Mouse (Mus musculus) stomach, embryonic 14.5 days (tissue): ENCODE data around the gene Ppp1cc. TPM values are rescaled to one million over a fixed set of nuclear protein-coding genes. Genes with fewer than 3 reads are reported as not detected.
"Not testable (repeated sequence)": the region's sequence is repeated elsewhere in the genome, so short reads cannot be mapped to it uniquely, and the experiment has no call there.

Experiments
- ATAC-seq: fragments of 200-750 bp; cut with Nextera tagmentation; 2 replicates; pipeline ENCODE4 v1.8.0; 2017; ENCODE audit warnings: low read depth, moderate TSS enrichment; ENCODE audit not compliant: insufficient number of reproducible peaks, insufficient read depth, low FRiP score
- H3K27ac ChIP-seq: fragments of 300-500 bp; sonication (generic); 2 replicates; pipeline ENCODE4 v1.5.1; 2014; ENCODE audit warnings: mild to moderate bottlenecking, low read length, moderate library complexity, mixed read lengths
- H3K27me3 ChIP-seq: fragments of 300-500 bp; sonication (generic); 2 replicates; pipeline ENCODE4 v1.6.1; 2014; ENCODE audit warnings: low read length, control low read depth, mixed read lengths; ENCODE audit not compliant: control insufficient read depth, insufficient read depth
- H3K36me3 ChIP-seq: fragments of 300-500 bp; sonication (generic); 2 replicates; pipeline ENCODE4 v1.6.1; 2014; ENCODE audit warnings: mild to moderate bottlenecking, control low read depth, low read length, moderate library complexity, mixed read lengths; ENCODE audit not compliant: control insufficient read depth, insufficient read depth
- H3K4me1 ChIP-seq: fragments of 300-500 bp; sonication (generic); 2 replicates; pipeline ENCODE4 v1.6.1; 2014; ENCODE audit warnings: low read length, control low read depth, mixed read lengths; ENCODE audit not compliant: control insufficient read depth, insufficient read depth
- H3K4me2 ChIP-seq: fragments of 300-500 bp; sonication (generic); replicated peaks from 2 replicates; pipeline ENCODE4 v1.6.1; 2014; ENCODE audit warnings: low read depth, low read length, control low read depth
- H3K4me3 ChIP-seq: fragments of 300-500 bp; sonication (generic); 2 replicates; pipeline ENCODE4 v1.5.1; 2014; ENCODE audit warnings: low read depth, low read length, control low read depth
- H3K9ac ChIP-seq: fragments of 300-500 bp; sonication (generic); replicated peaks from 2 replicates; pipeline ENCODE4 v1.6.1; 2014; ENCODE audit warnings: low read depth, mild to moderate bottlenecking, control low read depth, low read length, moderate library complexity, mixed read lengths
- H3K9me3 ChIP-seq: fragments of 300-500 bp; sonication (generic); 2 replicates; pipeline ENCODE4 v1.6.1; 2016; ENCODE audit warnings: low read depth, low read length, control low read depth; ENCODE audit not compliant: control insufficient read depth
- WGBS: fragments of 180-500 bp; shearing (Covaris S2); extraction: QIAGEN DNeasy Blood & Tissue Kit; methylation state at CpG from one replicate; pipeline ENCODE4 v1.1.7; 2014; 5-methylcytosine and 5-hydroxymethylcytosine counted together
- polyA plus RNA-seq: library from polyadenylated mRNA; unstranded; fragments of >200 nt; fragmentation: Nextera tagmentation; extraction: Ambion mirVana; gene quantifications from 2 replicates; pipeline ENCODE4 v1.2.1, GENCODE M21; 2014

Ppp1cc gene
- polyA plus RNA-seq, 1 experiment from 2014 or later: 234 TPM

DNA sequence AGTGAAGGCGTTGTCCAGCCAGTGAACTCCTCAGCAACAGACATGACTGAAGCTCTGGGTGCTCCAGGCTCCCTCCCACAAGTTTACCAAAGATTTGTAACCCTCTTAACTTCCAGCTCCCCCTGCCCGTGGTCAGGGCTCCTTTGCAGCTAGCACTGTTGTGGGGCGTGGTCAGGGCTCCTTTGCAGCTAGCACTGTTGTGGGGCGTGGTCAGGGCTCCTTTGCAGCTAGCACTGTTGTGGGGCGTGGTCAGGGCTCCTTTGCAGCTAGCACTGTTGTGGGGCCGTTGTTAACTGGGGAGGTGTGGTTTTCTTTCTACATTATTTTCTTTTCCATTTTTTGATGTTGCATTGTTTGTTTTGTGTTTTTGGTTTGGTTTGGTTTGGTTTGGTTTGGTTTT lies 26.8 kb downstream of the Ppp1cc start:
- not testable (repeated sequence) for ATAC-seq, H3K4me3 ChIP-seq, H3K36me3 ChIP-seq, H3K9me3 ChIP-seq, H3K4me1 ChIP-seq, H3K27me3 ChIP-seq, H3K9ac ChIP-seq, H3K4me2 ChIP-seq, H3K27ac ChIP-seq
- WGBS: 89% methylated on average over 6 of the region's 6 CpGs

- no peak overlapping the region for H3K27ac ChIP-seq
- H3K36me3 ChIP-seq: no peaks in the 10 kb centered on the region
- H3K4me3 ChIP-seq: no peak overlapping the region
- H3K4me1 ChIP-seq: no peaks in the 10 kb centered on the region
- H3K9ac ChIP-seq: no peak overlapping the region
- no peaks in the 10 kb centered on the region for H3K27me3 ChIP-seq
- WGBS: 43% methylated on average over 3 of the region's 3 CpGs
- ATAC-seq: no peak
- no peaks in the 10 kb centered on the region for H3K9me3 ChIP-seq
- H3K4me2 ChIP-seq: no peak overlapping the region
Measured at GRCm38 (mm10) chr5:122189115-122189514, 31.0 kb downstream of the Ppp1cc start.

DNA sequence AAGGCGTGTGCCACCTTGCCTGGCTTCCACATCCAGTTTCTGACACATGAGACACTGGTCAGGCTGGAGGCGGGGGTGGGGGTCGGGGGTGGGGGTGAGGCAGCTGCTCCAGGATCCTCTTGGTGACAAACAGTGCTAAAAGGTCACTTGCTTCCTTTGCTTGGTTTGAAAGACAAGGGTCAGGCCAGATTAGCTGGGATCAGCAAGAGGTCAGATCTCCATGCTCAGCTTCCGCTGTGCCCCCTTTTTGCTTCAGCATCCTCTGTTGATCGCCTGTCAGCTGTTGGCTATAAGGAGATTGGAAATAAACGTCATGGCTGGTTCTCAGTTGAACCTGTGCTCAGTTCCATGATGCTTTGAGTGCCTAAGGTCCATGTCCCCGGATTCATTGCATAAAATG lies 32.4 kb downstream of the Ppp1cc start:
- no peaks in the 10 kb centered on the region for H3K36me3 ChIP-seq
- WGBS: 62% methylated on average over 7 of the region's 7 CpGs
- H3K4me2 ChIP-seq: no peak overlapping the region
- H3K9me3 ChIP-seq: no peaks in the 10 kb centered on the region
- no peak overlapping the region for H3K9ac ChIP-seq
- no peak overlapping the region for H3K4me3 ChIP-seq
- no peak overlapping the region for H3K27ac ChIP-seq
- no peaks in the 10 kb centered on the region for H3K27me3 ChIP-seq
- ATAC-seq: no peak
- H3K4me1 ChIP-seq: no peaks in the 10 kb centered on the region

DNA sequence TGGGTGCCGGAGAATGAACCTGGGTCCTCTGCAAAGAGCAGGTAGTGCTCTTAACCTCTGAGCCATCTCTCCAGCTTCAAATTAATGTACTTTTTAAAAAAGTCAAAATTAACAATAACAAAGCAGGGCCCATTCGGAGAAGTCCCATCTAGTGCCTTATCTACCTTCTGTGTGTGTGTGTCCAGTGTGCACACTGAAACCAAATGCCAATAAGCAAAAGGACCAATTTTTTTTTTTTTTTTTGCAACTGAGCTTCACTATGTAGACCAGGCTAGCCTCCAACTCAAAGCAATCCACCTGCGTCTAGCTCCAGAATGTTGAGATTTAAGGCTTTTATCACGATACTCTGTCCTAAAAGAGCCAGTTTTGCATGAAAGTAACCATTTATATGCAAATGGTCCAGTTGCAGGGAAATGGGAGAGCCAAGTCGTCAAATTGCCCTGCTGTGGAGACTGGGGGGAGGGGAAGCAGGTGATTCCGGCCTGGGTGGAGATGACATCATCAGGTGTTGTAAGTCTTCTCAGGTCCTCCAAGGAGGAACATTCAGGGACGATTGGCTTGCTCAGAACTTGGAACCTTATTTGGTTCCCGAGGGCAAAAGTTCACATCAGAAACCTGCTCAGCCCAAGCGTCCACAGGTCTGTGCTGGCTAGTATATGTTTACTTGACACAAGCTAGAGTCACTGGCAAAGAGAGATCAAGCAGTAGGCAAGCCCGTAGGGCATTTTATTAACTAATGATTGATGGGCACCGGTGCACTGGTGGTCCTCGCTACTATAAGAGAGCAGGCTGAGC lies 33.4 kb downstream of the Ppp1cc start:
- Histone ChIP-seq H3K4me3 (no peak overlapping the region), H3K27me3 (no peaks in the 10 kb centered on the region), H3K9ac (no peak overlapping the region), H3K4me1 (no peaks in the 10 kb centered on the region), H3K9me3 (no peaks in the 10 kb centered on the region), H3K36me3 (no peaks in the 10 kb centered on the region), H3K4me2 (no peak overlapping the region), H3K27ac (no peak overlapping the region)
- ATAC-seq: no peak
- WGBS: 59% methylated on average over 12 of the region's 12 CpGs

- no peak overlapping the region for H3K9ac ChIP-seq
- no peak overlapping the region for H3K27ac ChIP-seq
- no peak overlapping the region for H3K4me2 ChIP-seq
- H3K36me3 ChIP-seq: no peaks in the 10 kb centered on the region
- H3K9me3 ChIP-seq: no peaks in the 10 kb centered on the region
- ATAC-seq: no peak
- no peaks in the 10 kb centered on the region for H3K4me1 ChIP-seq
- 36% methylated on average over 3 of the region's 4 CpGs for WGBS
- H3K27me3 ChIP-seq: no peaks in the 10 kb centered on the region
- H3K4me3 ChIP-seq: no peak overlapping the region
Measured at GRCm38 (mm10) chr5:122192347-122192746, 34.3 kb downstream of the Ppp1cc start.

GRCm38 (mm10) chr5:122200872-122201271 lies 42.8 kb downstream of the Ppp1cc start:
- Histone ChIP-seq H3K9me3 (no peaks in the 10 kb centered on the region), H3K36me3 (no peaks in the 10 kb centered on the region), H3K4me3 (no peak overlapping the region), H3K9ac (no peak overlapping the region), H3K27me3 (no peaks in the 10 kb centered on the region), H3K4me1 (no peaks in the 10 kb centered on the region), H3K4me2 (no peak overlapping the region), H3K27ac (no peak overlapping the region)
- 84% methylated on average over 4 of the region's 4 CpGs for WGBS
- ATAC-seq: no peak

DNA sequence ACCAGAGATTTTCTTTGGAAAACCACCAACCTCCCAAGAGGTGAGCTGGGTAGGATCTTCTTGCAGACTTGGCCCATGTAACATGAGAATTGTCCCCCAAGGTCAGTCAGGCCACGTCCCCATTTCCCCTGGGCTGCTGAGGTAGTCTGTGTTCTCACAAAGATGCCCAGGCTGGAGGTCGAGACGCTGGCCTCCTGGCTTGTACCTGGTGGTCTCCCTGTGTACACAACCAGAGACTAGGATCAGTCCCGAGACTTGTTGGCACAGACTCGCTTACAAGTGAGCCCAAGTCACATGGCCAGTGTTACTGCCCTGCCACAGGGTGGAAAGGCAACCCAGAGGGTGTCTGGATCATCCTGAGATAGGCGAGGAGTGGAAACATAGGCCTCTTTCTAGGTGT lies 43.8 kb downstream of the Ppp1cc start:
- WGBS: 91% methylated on average over 6 of the region's 6 CpGs

DNA sequence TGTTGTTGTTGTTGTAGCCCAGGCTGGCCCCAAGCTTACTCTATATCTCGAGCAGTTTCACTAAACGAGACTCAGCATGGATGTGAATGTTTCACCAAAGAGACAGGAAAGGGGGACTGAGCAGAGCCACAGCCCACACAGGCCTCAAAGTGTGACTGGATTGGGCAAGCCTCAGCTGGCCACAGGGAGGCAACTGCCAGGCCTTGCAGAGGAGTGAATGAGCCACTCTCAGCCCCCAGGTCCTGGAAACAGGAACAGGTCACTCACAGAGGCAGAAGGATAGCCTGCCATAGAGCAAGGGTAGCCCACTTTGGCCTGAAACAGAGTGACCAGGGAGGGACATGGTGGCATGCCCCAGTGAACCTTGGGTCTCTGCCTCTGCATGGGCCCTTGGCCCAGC lies 46.1 kb downstream of the Ppp1cc start:
- no peak overlapping the region for H3K4me3 ChIP-seq
- H3K4me1 ChIP-seq: peaks cover 5% of the 10 kb centered on the region; the same call in 1 of the 2 replicates
- no peaks in the 10 kb centered on the region for H3K36me3 ChIP-seq
- no peak overlapping the region for H3K27ac ChIP-seq
- H3K9me3 ChIP-seq: no peaks in the 10 kb centered on the region
- 80% methylated on average over 2 of the region's 2 CpGs for WGBS
- H3K9ac ChIP-seq: no peak overlapping the region
- ATAC-seq: no peak
- no peak overlapping the region for H3K4me2 ChIP-seq
- no peaks in the 10 kb centered on the region for H3K27me3 ChIP-seq

More for the DNA sequence above, 43.8 kb downstream of the Ppp1cc start:
- H3K9ac ChIP-seq: no peak overlapping the region
- H3K27me3 ChIP-seq: no peaks in the 10 kb centered on the region
- no peak overlapping the region for H3K4me3 ChIP-seq
- no peak overlapping the region for H3K4me2 ChIP-seq
- no peak overlapping the region for H3K27ac ChIP-seq
- no peak for ATAC-seq
- no peaks in the 10 kb centered on the region for H3K9me3 ChIP-seq
- H3K4me1 ChIP-seq: no peaks in the 10 kb centered on the region
- H3K36me3 ChIP-seq: no peaks in the 10 kb centered on the region

GRCm38 (mm10) chr5:122206475-122206874 lies 48.4 kb downstream of the Ppp1cc start, which contains the start of gene Hvcn1:
Gene Hvcn1 (plus strand): TSS chr5:122206804.
- Histone ChIP-seq H3K9ac (no peak within 1 kb of the TSS), H3K4me1 (peaks cover 13% of the 10 kb centered on the region; the same call in 1 of the 2 replicates), H3K9me3 (no peaks in the 10 kb centered on the region), H3K27ac (no peak within 1 kb of the TSS), H3K27me3 (no peaks in the 10 kb centered on the region), H3K4me2 (no peak within 1 kb of the TSS), H3K4me3 (no peak within 1 kb of the TSS), H3K36me3 (no peaks in the 10 kb centered on the region)
- no peak for ATAC-seq
- 68% methylated on average over 4 of the region's 4 CpGs for WGBS
